Mouse (Mus musculus): Measurements from ENCODE around the gene Nkx2-5. TPM values are rescaled to one million over a fixed set of nuclear protein-coding genes. Genes with fewer than 3 reads are reported as not detected.
A peak's percentile ranks its signal among the peaks of the same experiment; 100 is the strongest.

The Nkx2-5 gene
- 0.66 TPM in 1 of 2 replicates, not detected in the other for polyA plus RNA-seq (2015; fragmentation: Nextera tagmentation; extraction: Ambion mirVana)

GRCm38 (mm10) chr17:26844909-26845148, at the start of gene Nkx2-5:
Gene Nkx2-5, minus strand, starts transcription at chr17:26845009.
- Histone ChIP-seq H3K27ac (replicated peaks) (no peak within 1 kb of the TSS), H3K9me3 (no peaks in the 10 kb centered on the region), H3K4me3 (no peak within 1 kb of the TSS), H3K4me2 (no peak within 1 kb of the TSS), H3K9ac (no peak within 1 kb of the TSS), H3K4me1 (replicated peaks) (peaks cover 11% of the 10 kb centered on the region), H3K36me3 (no peaks in the 10 kb centered on the region), H3K27me3 (peaks cover 95% of the 10 kb centered on the region)
- no peak for ATAC-seq (ENCODE audit: low read depth)
- 0% methylated on average over 5 of the region's 5 CpGs for WGBS

DNA sequence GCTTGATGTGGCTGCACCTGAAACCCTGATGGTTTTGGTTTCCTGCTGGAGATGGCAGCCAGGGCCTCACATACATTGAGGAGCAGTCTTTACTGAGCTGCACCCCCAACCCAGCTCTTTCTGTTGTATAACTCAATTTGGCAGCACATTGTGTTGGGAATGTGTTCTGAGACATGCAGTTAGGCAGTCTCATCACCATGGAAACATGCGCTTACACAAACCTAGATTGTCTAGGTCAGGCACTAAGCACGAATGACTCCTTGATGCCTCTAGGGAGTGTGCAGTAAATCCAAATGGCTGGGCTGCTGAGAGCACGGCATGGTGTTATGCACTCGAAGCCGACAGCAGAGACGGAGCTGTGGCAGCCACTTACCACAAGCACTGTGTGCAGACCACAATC, 49.5 kb upstream of the Nkx2-5 start:
- no peak overlapping the region for H3K27ac ChIP-seq (replicated peaks)
- no peak overlapping the region for H3K4me2 ChIP-seq
- H3K36me3 ChIP-seq = no peaks in the 10 kb centered on the region
- H3K4me1 ChIP-seq (replicated peaks) = peaks cover 24% of the 10 kb centered on the region
- H3K27me3 ChIP-seq = peaks cover 7% of the 10 kb centered on the region; the same call in 1 of the 2 replicates
- ATAC-seq (ENCODE audit: low read depth) = no peak
- 49% methylated on average over 6 of the region's 6 CpGs for WGBS
- H3K4me3 ChIP-seq = no peak overlapping the region
- H3K9ac ChIP-seq = no peak overlapping the region
- no peaks in the 10 kb centered on the region for H3K9me3 ChIP-seq

DNA sequence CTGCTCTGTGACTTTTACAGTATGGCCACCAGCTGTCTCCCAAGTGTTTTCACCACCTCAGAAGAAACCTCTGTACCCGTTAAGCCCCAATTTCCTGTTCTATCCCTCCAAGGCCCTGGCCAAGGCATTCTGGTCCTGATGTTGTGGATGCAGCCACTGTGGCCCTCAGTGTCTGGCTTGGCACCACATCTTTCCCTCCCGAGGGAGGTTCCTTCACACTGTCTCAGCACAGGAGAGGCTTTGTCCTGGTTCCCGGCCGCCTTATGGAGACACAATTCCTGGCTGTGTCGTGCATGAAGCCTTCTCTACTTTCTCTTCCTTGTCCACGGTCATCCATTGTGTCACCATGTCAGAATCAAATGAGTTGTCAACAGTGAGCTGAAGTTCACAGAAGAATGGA, 48.7 kb upstream of the Nkx2-5 start:
- Histone ChIP-seq H3K27me3 (peaks cover 7% of the 10 kb centered on the region; the same call in 1 of the 2 replicates), H3K4me1 (replicated peaks) (peaks cover 24% of the 10 kb centered on the region), H3K9ac (no peak overlapping the region), H3K9me3 (no peaks in the 10 kb centered on the region), H3K27ac (replicated peaks) (0 out of 2 replicates have a peak overlapping the region, but pooled peaks have one; percentile 10), H3K4me3 (no peak overlapping the region), H3K4me2 (no peak overlapping the region), H3K36me3 (no peaks in the 10 kb centered on the region)
- WGBS = 60% methylated on average over 6 of the region's 6 CpGs
- no peak for ATAC-seq (ENCODE audit: low read depth)

GRCm38 (mm10) chr17:26892635-26893375, 48.0 kb upstream of the Nkx2-5 start:
- peak overlapping the region; percentile 36; the same call in 1 of the 2 replicates for H3K9ac ChIP-seq

GRCm38 (mm10) chr17:26887926-26888325, 43.1 kb upstream of the Nkx2-5 start:
- 39% methylated on average over 3 of the region's 3 CpGs for WGBS
- peaks cover 16% of the 10 kb centered on the region for H3K27me3 ChIP-seq
- no peak overlapping the region for H3K9ac ChIP-seq
- H3K9me3 ChIP-seq = no peaks in the 10 kb centered on the region
- no peak overlapping the region for H3K27ac ChIP-seq (replicated peaks)
- no peak overlapping the region for H3K4me2 ChIP-seq
- peaks cover 31% of the 10 kb centered on the region for H3K4me1 ChIP-seq (replicated peaks)
- no peak overlapping the region for H3K4me3 ChIP-seq
- no peaks in the 10 kb centered on the region for H3K36me3 ChIP-seq
- ATAC-seq (ENCODE audit: low read depth) = no peak

More at GRCm38 (mm10) chr17:26892635-26893375, 48.0 kb upstream of the Nkx2-5 start:
- Histone ChIP-seq H3K4me3 (no peak overlapping the region), H3K36me3 (no peaks in the 10 kb centered on the region), H3K9me3 (no peaks in the 10 kb centered on the region), H3K4me2 (0 out of 2 replicates have a peak overlapping the region, but pooled peaks have one; percentile 1), H3K27ac (replicated peaks) (0 out of 2 replicates have a peak overlapping the region, but pooled peaks have one; percentile 10), H3K4me1 (replicated peaks) (peaks cover 24% of the 10 kb centered on the region), H3K27me3 (peaks cover 7% of the 10 kb centered on the region; the same call in 1 of the 2 replicates)
- no peak for ATAC-seq (ENCODE audit: low read depth)
- WGBS = 52% methylated on average over 16 of the region's 16 CpGs

GRCm38 (mm10) chr17:26886047-26886749, 41.4 kb upstream of the Nkx2-5 start:
- H3K4me2 ChIP-seq = peak overlapping the region; percentile 63
- peaks cover 25% of the 10 kb centered on the region for H3K4me1 ChIP-seq (replicated peaks)
- peak overlapping the region; percentile 59 for H3K9ac ChIP-seq
- no peaks in the 10 kb centered on the region for H3K9me3 ChIP-seq
- peak; percentile 91 for ATAC-seq (ENCODE audit: low read depth)
- H3K4me3 ChIP-seq = peak overlapping the region; percentile 43
- no peak overlapping the region for H3K27ac ChIP-seq (replicated peaks)
- H3K27me3 ChIP-seq = peaks cover 16% of the 10 kb centered on the region
- 11% methylated on average over 30 of the region's 30 CpGs for WGBS
- no peaks in the 10 kb centered on the region for H3K36me3 ChIP-seq

- H3K9me3 ChIP-seq = no peaks in the 10 kb centered on the region
- H3K9ac ChIP-seq = peak overlapping the region; percentile 53
- WGBS = 24% methylated on average over 25 of the region's 25 CpGs
- ATAC-seq (ENCODE audit: low read depth) = peak; percentile 48; the same call in 1 of the 2 replicates
- peaks cover 25% of the 10 kb centered on the region for H3K4me1 ChIP-seq (replicated peaks)
- no peak overlapping the region for H3K27ac ChIP-seq (replicated peaks)
- no peaks in the 10 kb centered on the region for H3K36me3 ChIP-seq
- peaks cover 16% of the 10 kb centered on the region for H3K27me3 ChIP-seq
- H3K4me2 ChIP-seq = peak overlapping the region; percentile 63
- peak overlapping the region; percentile 43 for H3K4me3 ChIP-seq
Observed at GRCm38 (mm10) chr17:26884995-26885926, 40.5 kb upstream of the Nkx2-5 start.

GRCm38 (mm10) chr17:26883585-26883984, 38.8 kb upstream of the Nkx2-5 start:
- Histone ChIP-seq H3K9me3 (no peaks in the 10 kb centered on the region), H3K36me3 (no peaks in the 10 kb centered on the region), H3K9ac (no peak overlapping the region), H3K4me1 (replicated peaks) (peaks cover 25% of the 10 kb centered on the region), H3K27ac (replicated peaks) (no peak overlapping the region), H3K4me3 (no peak overlapping the region), H3K4me2 (no peak overlapping the region), H3K27me3 (peaks cover 16% of the 10 kb centered on the region)
- no peak for ATAC-seq (ENCODE audit: low read depth)
- 84% methylated on average over 6 of the region's 6 CpGs for WGBS

- H3K9ac ChIP-seq = no peak overlapping the region
- 55% methylated on average over 1 of the region's 1 CpGs for WGBS
- H3K27ac ChIP-seq (replicated peaks) = no peak overlapping the region
- no peak overlapping the region for H3K4me3 ChIP-seq
- H3K9me3 ChIP-seq = no peaks in the 10 kb centered on the region
- H3K4me1 ChIP-seq (replicated peaks) = peaks cover 25% of the 10 kb centered on the region
- no peaks in the 10 kb centered on the region for H3K36me3 ChIP-seq
- no peak overlapping the region for H3K4me2 ChIP-seq
- H3K27me3 ChIP-seq = peaks cover 16% of the 10 kb centered on the region
- ATAC-seq (ENCODE audit: low read depth) = no peak
Observed at GRCm38 (mm10) chr17:26882706-26883105, 37.9 kb upstream of the Nkx2-5 start.

GRCm38 (mm10) chr17:26879235-26879634, 34.4 kb upstream of the Nkx2-5 start:
- no peak for ATAC-seq (ENCODE audit: low read depth)
- peaks cover 5% of the 10 kb centered on the region; the same call in 1 of the 2 replicates for H3K27me3 ChIP-seq
- 90% methylated on average over 6 of the region's 6 CpGs for WGBS
- H3K36me3 ChIP-seq = no peaks in the 10 kb centered on the region
- H3K4me2 ChIP-seq = no peak overlapping the region
- peaks cover 4% of the 10 kb centered on the region for H3K4me1 ChIP-seq (replicated peaks)
- no peaks in the 10 kb centered on the region for H3K9me3 ChIP-seq
- H3K9ac ChIP-seq = no peak overlapping the region
- no peak overlapping the region for H3K4me3 ChIP-seq
- H3K27ac ChIP-seq (replicated peaks) = no peak overlapping the region

DNA sequence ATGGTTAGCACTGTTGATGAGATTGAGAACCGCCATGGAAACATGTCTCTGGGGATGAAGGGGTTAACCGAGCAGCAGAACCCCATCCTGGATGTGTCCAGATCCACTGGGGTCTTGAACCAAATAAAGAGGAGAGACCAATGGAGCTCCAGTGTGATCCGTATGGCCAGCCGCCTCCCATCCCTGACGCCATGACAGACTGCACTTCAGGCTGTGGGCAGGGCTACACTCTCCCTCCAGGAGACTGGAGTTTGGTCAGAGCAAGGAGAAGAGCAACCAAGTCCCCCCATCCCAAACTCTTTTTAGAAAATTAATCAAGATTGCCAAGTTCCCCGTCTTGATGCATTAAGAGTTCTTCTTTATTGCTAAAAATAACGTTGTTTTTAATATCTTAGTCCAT, 33.1 kb upstream of the Nkx2-5 start:
- no peak overlapping the region for H3K4me3 ChIP-seq
- 87% methylated on average over 7 of the region's 7 CpGs for WGBS
- no peaks in the 10 kb centered on the region for H3K36me3 ChIP-seq
- H3K9ac ChIP-seq = no peak overlapping the region
- H3K9me3 ChIP-seq = no peaks in the 10 kb centered on the region
- no peak overlapping the region for H3K27ac ChIP-seq (replicated peaks)
- no peaks in the 10 kb centered on the region for H3K4me1 ChIP-seq (replicated peaks)
- ATAC-seq (ENCODE audit: low read depth) = no peak
- H3K27me3 ChIP-seq = no peaks in the 10 kb centered on the region
- no peak overlapping the region for H3K4me2 ChIP-seq
